Mouse (Mus musculus): ENCODE measurements at regions not wholly inside any gene's neighbourhood (a gene's known extent, or its start where the extent isn't known, plus 50 kb on each side); places are given as distances from the start of the nearest gene placed in this dataset.
A peak's percentile ranks its signal among the peaks of the same experiment; 100 is the strongest.

GRCm38 (mm10) chr7:77632656-77633055 is 1105.2 kb downstream of the Ntrk3 start:
- no peak for ATAC-seq (ENCODE audit: low read depth)
- H3K4me2 ChIP-seq (ENCODE audit: low read depth, low read length), result no peak overlapping the region
- no peak overlapping the region for H3K4me3 ChIP-seq (ENCODE audit: low read depth, low read length)
- DNase-seq (ENCODE audit: low spot score), result peak; percentile 12
- H3K27me3 ChIP-seq (replicated peaks; ENCODE audit: control insufficient read depth, insufficient read depth, low read length), result no peaks in the 10 kb centered on the region
- no peaks in the 10 kb centered on the region for H3K36me3 ChIP-seq (ENCODE audit: control insufficient read depth, insufficient read depth, low read length)
- no peaks in the 10 kb centered on the region for H3K4me1 ChIP-seq (ENCODE audit: control insufficient read depth, insufficient read depth, low read length)
- no peaks in the 10 kb centered on the region for H3K9me3 ChIP-seq (ENCODE audit: control insufficient read depth, low read length)
- 16% methylated on average over 1 of the region's 1 CpGs for WGBS
- H3K27ac ChIP-seq (replicated peaks; ENCODE audit: low read depth, low read length), result no peak overlapping the region
- H3K9ac ChIP-seq (ENCODE audit: low read depth, low read length), result no peak overlapping the region

GRCm38 (mm10) chr7:77623491-77623890 is 1114.3 kb downstream of the Ntrk3 start:
- no peaks in the 10 kb centered on the region for H3K4me1 ChIP-seq (ENCODE audit: control insufficient read depth, insufficient read depth, low read length)
- H3K36me3 ChIP-seq (ENCODE audit: control insufficient read depth, insufficient read depth, low read length), result no peaks in the 10 kb centered on the region
- no peak overlapping the region for H3K4me3 ChIP-seq (ENCODE audit: low read depth, low read length)
- H3K9ac ChIP-seq (ENCODE audit: low read depth, low read length), result no peak overlapping the region
- no peak overlapping the region for H3K4me2 ChIP-seq (ENCODE audit: low read depth, low read length)
- no peaks in the 10 kb centered on the region for H3K27me3 ChIP-seq (replicated peaks; ENCODE audit: control insufficient read depth, insufficient read depth, low read length)
- no peak overlapping the region for H3K27ac ChIP-seq (replicated peaks; ENCODE audit: low read depth, low read length)
- no peak for DNase-seq (ENCODE audit: low spot score)
- no peak for ATAC-seq (ENCODE audit: low read depth)
- no peaks in the 10 kb centered on the region for H3K9me3 ChIP-seq (ENCODE audit: control insufficient read depth, low read length)
- 69% methylated on average over 4 of the region's 4 CpGs for WGBS

GRCm38 (mm10) chr7:77622934-77623333 is 1114.9 kb downstream of the Ntrk3 start:
- ATAC-seq (ENCODE audit: low read depth), result peak; percentile 26; the same call in 1 of the 2 replicates

GRCm38 (mm10) chr7:77572872-77573271 is 1164.9 kb downstream of the Ntrk3 start:
- no peak overlapping the region for H3K9ac ChIP-seq (ENCODE audit: low read depth, low read length)
- 71% methylated on average over 1 of the region's 1 CpGs for WGBS
- no peaks in the 10 kb centered on the region for H3K36me3 ChIP-seq (ENCODE audit: control insufficient read depth, insufficient read depth, low read length)
- no peaks in the 10 kb centered on the region for H3K27me3 ChIP-seq (replicated peaks; ENCODE audit: control insufficient read depth, insufficient read depth, low read length)
- no peak overlapping the region for H3K27ac ChIP-seq (replicated peaks; ENCODE audit: low read depth, low read length)
- no peaks in the 10 kb centered on the region for H3K4me1 ChIP-seq (ENCODE audit: control insufficient read depth, insufficient read depth, low read length)
- H3K4me2 ChIP-seq (ENCODE audit: low read depth, low read length), result no peak overlapping the region
- ATAC-seq (ENCODE audit: low read depth) (no peak), DNase-seq (ENCODE audit: low spot score) (no peak)
- no peaks in the 10 kb centered on the region for H3K9me3 ChIP-seq (ENCODE audit: control insufficient read depth, low read length)
- no peak overlapping the region for H3K4me3 ChIP-seq (ENCODE audit: low read depth, low read length)

More at GRCm38 (mm10) chr7:77622934-77623333, 1114.9 kb downstream of the Ntrk3 start:
- no peaks in the 10 kb centered on the region for H3K36me3 ChIP-seq (ENCODE audit: control insufficient read depth, insufficient read depth, low read length)
- DNase-seq (ENCODE audit: low spot score), result peak; percentile 20
- H3K4me2 ChIP-seq (ENCODE audit: low read depth, low read length), result no peak overlapping the region
- no peaks in the 10 kb centered on the region for H3K4me1 ChIP-seq (ENCODE audit: control insufficient read depth, insufficient read depth, low read length)
- no peaks in the 10 kb centered on the region for H3K9me3 ChIP-seq (ENCODE audit: control insufficient read depth, low read length)
- no peak overlapping the region for H3K9ac ChIP-seq (ENCODE audit: low read depth, low read length)
- no peak overlapping the region for H3K4me3 ChIP-seq (ENCODE audit: low read depth, low read length)
- no peak overlapping the region for H3K27ac ChIP-seq (replicated peaks; ENCODE audit: low read depth, low read length)
- no peaks in the 10 kb centered on the region for H3K27me3 ChIP-seq (replicated peaks; ENCODE audit: control insufficient read depth, insufficient read depth, low read length)

- 46% methylated on average over 1 of the region's 1 CpGs for WGBS
- ATAC-seq (ENCODE audit: low read depth), result no peak
- H3K27ac ChIP-seq (replicated peaks; ENCODE audit: low read depth, low read length), result no peak overlapping the region
Measured at GRCm38 (mm10) chr7:77559095-77559494, 1178.7 kb downstream of the Ntrk3 start.

GRCm38 (mm10) chr7:77558536-77558935 is 1179.3 kb downstream of the Ntrk3 start:
- WGBS, result 62% methylated on average over 4 of the region's 4 CpGs
- H3K27me3 ChIP-seq (replicated peaks; ENCODE audit: control insufficient read depth, insufficient read depth, low read length), result no peaks in the 10 kb centered on the region

More at GRCm38 (mm10) chr7:77559095-77559494, 1178.7 kb downstream of the Ntrk3 start:
- Histone ChIP-seq H3K4me1 (ENCODE audit: control insufficient read depth, insufficient read depth, low read length) (no peaks in the 10 kb centered on the region), H3K27me3 (replicated peaks; ENCODE audit: control insufficient read depth, insufficient read depth, low read length) (no peaks in the 10 kb centered on the region), H3K4me2 (ENCODE audit: low read depth, low read length) (no peak overlapping the region), H3K36me3 (ENCODE audit: control insufficient read depth, insufficient read depth, low read length) (no peaks in the 10 kb centered on the region), H3K4me3 (ENCODE audit: low read depth, low read length) (no peak overlapping the region), H3K9ac (ENCODE audit: low read depth, low read length) (no peak overlapping the region), H3K9me3 (ENCODE audit: control insufficient read depth, low read length) (no peaks in the 10 kb centered on the region)
- DNase-seq (ENCODE audit: low spot score), result no peak

GRCm38 (mm10) chr7:77536890-77537289 is 1200.9 kb downstream of the Ntrk3 start:
- no peaks in the 10 kb centered on the region for H3K27me3 ChIP-seq (replicated peaks; ENCODE audit: control insufficient read depth, insufficient read depth, low read length)
- WGBS, result 29% methylated on average over 5 of the region's 5 CpGs
- DNase-seq (ENCODE audit: low spot score) (no peak), ATAC-seq (ENCODE audit: low read depth) (no peak)
- H3K4me1 ChIP-seq (ENCODE audit: control insufficient read depth, insufficient read depth, low read length), result no peaks in the 10 kb centered on the region
- H3K4me2 ChIP-seq (ENCODE audit: low read depth, low read length), result no peak overlapping the region
- no peaks in the 10 kb centered on the region for H3K9me3 ChIP-seq (ENCODE audit: control insufficient read depth, low read length)
- H3K36me3 ChIP-seq (ENCODE audit: control insufficient read depth, insufficient read depth, low read length), result no peaks in the 10 kb centered on the region
- no peak overlapping the region for H3K27ac ChIP-seq (replicated peaks; ENCODE audit: low read depth, low read length)
- H3K9ac ChIP-seq (ENCODE audit: low read depth, low read length), result no peak overlapping the region
- no peak overlapping the region for H3K4me3 ChIP-seq (ENCODE audit: low read depth, low read length)

More at GRCm38 (mm10) chr7:77558536-77558935, 1179.3 kb downstream of the Ntrk3 start:
- no peak overlapping the region for H3K4me3 ChIP-seq (ENCODE audit: low read depth, low read length)
- H3K4me1 ChIP-seq (ENCODE audit: control insufficient read depth, insufficient read depth, low read length), result no peaks in the 10 kb centered on the region
- DNase-seq (ENCODE audit: low spot score) (no peak), ATAC-seq (ENCODE audit: low read depth) (no peak)
- no peak overlapping the region for H3K27ac ChIP-seq (replicated peaks; ENCODE audit: low read depth, low read length)
- H3K9me3 ChIP-seq (ENCODE audit: control insufficient read depth, low read length), result no peaks in the 10 kb centered on the region
- no peak overlapping the region for H3K4me2 ChIP-seq (ENCODE audit: low read depth, low read length)
- no peak overlapping the region for H3K9ac ChIP-seq (ENCODE audit: low read depth, low read length)
- no peaks in the 10 kb centered on the region for H3K36me3 ChIP-seq (ENCODE audit: control insufficient read depth, insufficient read depth, low read length)

GRCm38 (mm10) chr7:77527906-77528305 is 1209.9 kb downstream of the Ntrk3 start:
- ATAC-seq (ENCODE audit: low read depth), result no peak
- Histone ChIP-seq H3K27me3 (replicated peaks; ENCODE audit: control insufficient read depth, insufficient read depth, low read length) (no peaks in the 10 kb centered on the region), H3K36me3 (ENCODE audit: control insufficient read depth, insufficient read depth, low read length) (no peaks in the 10 kb centered on the region), H3K9me3 (ENCODE audit: control insufficient read depth, low read length) (no peaks in the 10 kb centered on the region), H3K4me3 (ENCODE audit: low read depth, low read length) (no peak overlapping the region), H3K9ac (ENCODE audit: low read depth, low read length) (no peak overlapping the region), H3K4me2 (ENCODE audit: low read depth, low read length) (no peak overlapping the region), H3K27ac (replicated peaks; ENCODE audit: low read depth, low read length) (no peak overlapping the region), H3K4me1 (ENCODE audit: control insufficient read depth, insufficient read depth, low read length) (no peaks in the 10 kb centered on the region)
- DNase-seq (ENCODE audit: low spot score), result peak; percentile 17
- WGBS, result 50% methylated on average over 5 of the region's 5 CpGs

- H3K4me2 ChIP-seq (ENCODE audit: low read depth, low read length), result no peak overlapping the region
- WGBS, result 89% methylated on average over 2 of the region's 2 CpGs
- DNase-seq (ENCODE audit: low spot score) (no peak), ATAC-seq (ENCODE audit: low read depth) (no peak)
- H3K27me3 ChIP-seq (replicated peaks; ENCODE audit: control insufficient read depth, insufficient read depth, low read length), result no peaks in the 10 kb centered on the region
- no peaks in the 10 kb centered on the region for H3K9me3 ChIP-seq (ENCODE audit: control insufficient read depth, low read length)
- H3K27ac ChIP-seq (replicated peaks; ENCODE audit: low read depth, low read length), result no peak overlapping the region
- no peak overlapping the region for H3K9ac ChIP-seq (ENCODE audit: low read depth, low read length)
- no peaks in the 10 kb centered on the region for H3K4me1 ChIP-seq (ENCODE audit: control insufficient read depth, insufficient read depth, low read length)
- no peak overlapping the region for H3K4me3 ChIP-seq (ENCODE audit: low read depth, low read length)
- no peaks in the 10 kb centered on the region for H3K36me3 ChIP-seq (ENCODE audit: control insufficient read depth, insufficient read depth, low read length)
Measured at GRCm38 (mm10) chr7:77509586-77509985, 1228.2 kb downstream of the Ntrk3 start.

Data from embryonic facial prominence, embryonic 14.5 days (tissue).